Mouse (Mus musculus): ENCODE results near the gene Coil.
"Not testable (repeated sequence)": the region's sequence is repeated elsewhere in the genome, so short reads cannot be mapped to it uniquely, and the experiment has no call there.

Gene Coil

DNA sequence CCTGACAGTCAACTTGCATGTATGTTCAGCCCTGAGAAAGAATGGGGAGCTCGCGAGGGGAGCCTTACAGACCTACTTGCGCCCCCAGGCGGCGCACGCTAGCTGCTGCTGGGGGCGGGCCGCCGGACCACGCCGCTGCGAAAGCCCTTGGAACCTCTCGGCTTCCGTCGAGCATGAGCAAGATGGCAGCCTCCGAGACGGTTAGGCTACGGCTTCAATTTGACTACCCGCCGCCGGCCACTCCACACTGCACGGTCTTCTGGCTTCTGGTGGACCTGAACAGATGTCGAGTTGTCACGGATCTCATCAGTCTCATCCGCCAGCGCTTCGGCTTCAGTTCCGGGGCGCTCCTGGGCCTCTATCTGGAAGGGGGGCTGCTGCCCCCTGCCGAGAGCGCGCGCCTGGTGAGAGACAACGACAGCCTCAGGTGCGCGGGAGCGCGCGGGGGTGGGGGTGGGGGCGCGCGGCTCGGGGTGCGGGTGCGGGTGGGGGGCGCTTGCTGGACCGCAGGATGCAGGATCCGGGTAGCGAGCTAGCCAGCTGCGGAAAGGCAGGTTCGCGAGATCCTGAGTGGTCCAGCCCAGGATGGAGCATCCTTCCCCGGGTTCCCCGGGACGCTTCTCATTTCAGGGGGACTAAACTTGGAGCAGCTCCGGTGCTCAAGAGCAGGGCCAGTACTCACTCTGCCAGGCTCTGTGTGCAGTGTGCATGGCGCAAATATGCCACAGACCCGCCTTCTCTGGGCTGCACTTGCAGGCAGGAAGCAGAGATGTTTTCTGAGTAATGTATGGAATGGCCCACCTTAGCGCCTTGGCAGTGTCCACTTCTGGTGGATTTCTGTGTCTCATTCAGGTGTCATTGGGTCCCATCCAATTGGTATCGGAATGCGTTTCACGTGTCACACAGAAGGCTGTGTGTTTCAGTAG, 4.0 kb downstream of the Coil start:
- DNase-seq, result peak; percentile 97

- DNase-seq, result no peak
Observed at GRCm38 (mm10) chr11:88976320-88976719, 6.3 kb downstream of the Coil start.

- no peak for DNase-seq
Observed at GRCm38 (mm10) chr11:88977188-88977587, 7.1 kb downstream of the Coil start.

DNA sequence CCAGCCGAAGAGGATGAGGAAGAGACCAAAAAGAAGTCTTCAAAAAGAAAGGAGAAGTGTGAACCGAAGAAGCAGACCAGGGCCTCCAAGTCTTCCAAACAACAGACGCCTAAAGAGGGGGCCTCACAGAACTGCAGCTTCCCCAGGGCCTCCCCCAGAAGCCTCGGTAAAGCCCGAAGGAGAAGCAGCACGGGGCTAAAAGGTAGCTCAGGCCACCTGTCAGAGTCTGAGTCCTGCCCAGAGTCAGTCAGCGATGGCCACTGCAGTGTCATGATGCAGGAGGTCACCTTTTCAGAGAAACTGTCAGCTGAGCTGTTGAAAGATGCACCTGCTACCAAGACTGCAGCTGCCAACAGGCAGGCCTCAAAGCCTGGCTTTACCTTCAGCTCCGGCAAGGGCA, 11.3 kb downstream of the Coil start:
- DNase-seq, result no peak

- no peak for DNase-seq
Observed at GRCm38 (mm10) chr11:88986616-88987015, 16.6 kb downstream of the Coil start.

GRCm38 (mm10) chr11:88988956-88989355, 18.9 kb downstream of the Coil start:
- DNase-seq, result no peak

- DNase-seq, result peak; percentile 70
Observed at GRCm38 (mm10) chr11:88989530-88989929, 19.5 kb downstream of the Coil start.

DNA sequence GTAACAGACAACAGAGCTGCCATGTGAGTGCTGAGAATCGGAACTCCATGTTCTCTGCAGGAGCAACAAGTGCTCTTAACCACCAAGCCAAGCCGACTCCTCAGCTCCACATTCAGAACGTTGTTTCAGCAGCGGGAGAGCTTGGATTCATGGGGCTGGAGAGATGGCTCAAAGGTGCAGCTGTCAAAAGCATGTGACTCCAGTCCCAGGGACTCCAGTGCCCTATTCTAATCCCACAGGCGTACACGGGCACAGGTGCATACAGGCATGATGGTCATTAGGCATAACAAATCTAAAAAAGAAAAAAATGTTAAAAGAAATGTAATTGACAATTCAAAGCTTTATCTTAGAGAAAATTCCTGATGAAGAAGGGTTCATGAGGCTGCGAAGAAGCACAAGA, 23.1 kb downstream of the Coil start:
- no peak for DNase-seq

GRCm38 (mm10) chr11:88993625-88994024, 23.6 kb downstream of the Coil start:
- peak; percentile 85 for DNase-seq

DNA sequence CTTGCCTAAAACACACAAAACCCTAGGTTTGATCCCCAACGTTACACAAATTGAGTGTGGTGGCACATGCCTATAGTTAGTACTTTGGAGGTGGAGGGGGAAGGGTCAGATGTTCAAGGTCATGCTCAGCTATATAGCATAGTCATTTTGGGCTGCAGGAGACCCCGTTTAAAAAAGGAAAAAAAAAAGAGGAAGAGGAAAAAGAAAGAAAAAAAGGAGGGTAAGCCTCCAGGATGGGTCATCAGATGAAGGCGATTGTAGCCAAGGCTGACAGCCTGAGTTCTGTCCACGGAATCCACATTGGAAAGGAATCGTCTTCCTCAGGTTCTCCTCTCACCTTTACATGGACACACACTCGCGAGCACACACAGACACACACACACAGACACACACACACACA, 24.4 kb downstream of the Coil start:
- DNase-seq, result no peak

- no peak for DNase-seq
Observed at GRCm38 (mm10) chr11:88995616-88996015, 25.6 kb downstream of the Coil start.

GRCm38 (mm10) chr11:88996427-88996826, 26.4 kb downstream of the Coil start:
- DNase-seq, result no peak

DNA sequence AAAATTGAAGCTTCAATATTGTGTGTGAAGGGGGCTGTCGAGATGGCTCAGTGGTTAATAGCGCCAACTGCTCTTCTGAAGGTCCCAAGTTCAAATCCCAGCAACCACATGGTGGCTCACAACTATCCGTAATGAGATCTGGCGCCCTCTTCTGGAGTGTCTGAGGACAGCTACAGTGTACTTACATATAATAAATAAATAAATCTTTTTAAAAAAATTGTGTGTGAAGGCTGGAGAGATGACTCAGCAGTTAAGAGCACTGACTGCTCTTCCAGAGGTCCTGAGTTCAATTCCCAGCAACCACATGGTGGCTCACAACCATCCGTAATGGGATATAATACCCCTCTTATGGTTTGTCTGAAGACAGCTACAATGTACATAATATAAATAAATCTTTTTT, 27.3 kb downstream of the Coil start:
- DNase-seq, result not testable (repeated sequence)

- no peak for DNase-seq
Observed at GRCm38 (mm10) chr11:88998406-88998805, 28.4 kb downstream of the Coil start.

- DNase-seq, result peak; percentile 91
Observed at GRCm38 (mm10) chr11:88998974-88999722, 29.1 kb downstream of the Coil start, which contains the start of gene Trim25. TSS of gene Trim25 (plus strand) at chr11:88999376.

GRCm38 (mm10) chr11:88999723-89000526, 29.9 kb downstream of the Coil start:
- no peak for DNase-seq

DNA sequence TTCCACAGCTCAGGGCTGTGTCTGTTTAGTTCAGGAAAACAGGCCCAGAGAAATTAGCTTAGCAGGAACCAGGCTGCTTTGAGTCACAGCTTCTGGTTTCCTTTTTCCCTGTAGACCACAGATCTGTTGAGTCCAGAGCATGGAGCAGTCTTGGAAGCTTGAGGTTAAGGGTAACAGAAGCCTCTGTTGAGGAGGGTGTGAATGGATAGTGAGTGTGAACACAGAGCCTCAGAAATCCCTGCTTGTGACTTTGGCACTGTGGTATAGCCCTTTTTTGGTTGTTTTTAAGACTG, 30.4 kb downstream of the Coil start:
- no peak for DNase-seq

GRCm38 (mm10) chr11:89001569-89001968, 31.5 kb downstream of the Coil start:
- DNase-seq, result no peak

- no peak for DNase-seq
Observed at GRCm38 (mm10) chr11:89002068-89002467, 32.0 kb downstream of the Coil start.

DNA sequence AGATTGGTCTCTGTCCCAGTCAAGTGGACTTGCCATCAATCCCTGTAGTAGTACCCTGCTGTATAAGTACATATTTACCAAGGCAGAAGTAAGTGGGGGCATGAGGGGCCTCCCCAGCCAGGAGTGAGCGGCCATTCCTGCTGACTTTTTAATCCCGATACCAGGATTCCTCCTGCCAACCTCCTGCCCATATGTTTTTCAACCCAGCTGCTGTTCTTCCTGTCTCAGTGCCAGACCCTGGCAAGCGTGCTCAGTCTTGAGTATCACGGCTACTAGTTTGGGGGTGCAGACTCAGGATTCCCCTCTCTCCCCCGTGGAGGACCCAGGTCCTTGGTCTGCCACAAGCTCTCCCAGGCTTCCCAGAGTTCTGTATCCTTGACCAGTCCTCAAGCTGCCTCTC, 32.6 kb downstream of the Coil start:
- no peak for DNase-seq

DNA sequence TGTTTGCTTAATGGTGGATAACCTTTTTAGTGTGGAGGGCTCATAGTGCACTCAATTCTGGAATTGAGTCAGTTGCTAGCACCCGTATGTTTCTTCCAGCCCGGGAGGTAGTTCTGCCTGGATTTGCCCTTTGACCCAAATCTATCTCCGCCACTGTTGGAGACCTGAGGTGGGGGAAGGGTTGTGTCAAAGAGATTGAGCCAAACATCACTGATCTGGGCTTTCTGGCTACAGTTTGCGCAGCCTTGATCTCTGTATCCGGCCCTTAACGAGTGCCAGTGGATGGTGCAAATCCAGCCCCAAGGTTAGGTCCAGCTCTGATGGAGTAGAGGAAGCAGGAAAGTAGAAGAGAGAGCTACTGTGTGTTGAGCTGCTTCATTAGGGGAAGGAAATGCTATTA, 33.0 kb downstream of the Coil start:
- peak; percentile 16 for DNase-seq

GRCm38 (mm10) chr11:89003726-89004125, 33.7 kb downstream of the Coil start:
- no peak for DNase-seq

GRCm38 (mm10) chr11:89005473-89005872, 35.4 kb downstream of the Coil start:
- DNase-seq, result no peak

Measured in retina, postnatal 1 day (tissue).